Mouse (Mus musculus): ENCODE results near the gene Mybphl.

GRCm38 (mm10) chr3:108324837-108325236, 39.9 kb upstream of the Mybphl start:
- TF ChIP-seq CTCF (IDR thresholded peaks at IDR 0.05; ENCODE audit: insufficient read depth, low read depth, low read length): no peak
- TF ChIP-seq POLR2A (IDR thresholded peaks at IDR 0.05; ENCODE audit: insufficient read depth, low read depth, low read length): no peak
